Comparison of ENCODE assay signal across 8 mouse cellular contexts in the genomic region with DNA sequence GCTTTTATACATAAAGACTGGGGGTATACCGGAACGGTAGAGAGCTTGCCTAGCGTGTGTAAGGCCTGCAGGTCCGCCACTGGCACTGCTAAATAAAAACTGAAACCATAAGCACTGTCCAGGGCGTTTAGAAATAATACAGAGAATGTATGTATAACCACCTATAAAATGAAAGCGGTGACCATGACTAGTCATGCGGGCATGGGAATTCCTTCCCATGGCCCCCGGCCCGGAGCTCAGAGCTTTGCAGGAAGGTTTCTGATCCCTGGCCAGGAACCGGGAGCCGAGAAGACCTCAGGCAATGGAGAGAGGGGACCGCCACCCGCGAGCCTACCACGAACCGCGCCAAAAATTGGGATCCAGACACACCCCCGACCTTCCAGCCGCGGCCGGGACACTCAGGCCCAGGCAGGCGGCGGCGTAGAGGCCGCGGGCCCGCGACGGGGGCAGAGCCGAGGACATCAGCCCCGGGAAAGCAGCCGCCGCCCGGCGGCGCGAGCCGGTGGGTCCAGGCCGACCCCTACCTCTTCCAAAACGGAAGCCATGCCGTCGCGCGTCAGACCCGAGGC. TPM values are rescaled to one million over a fixed set of nuclear protein-coding genes. Genes with fewer than 3 reads are reported as not detected.
A peak's percentile ranks its signal among the peaks of the same experiment; 100 is the strongest.
DNase-seq lines count a peak whose midpoint lies in the region; ATAC-seq and TF ChIP-seq lines count a peak whose summit lies in the region.

No protein-coding gene starts in this region.

- no peak for TF ChIP-seq CTCF in Patski (IDR thresholded peaks at IDR 0.05)
- no peak for TF ChIP-seq CTCF in small intestine, adult 2 months (IDR thresholded peaks at IDR 0.05; ENCODE audit: extremely low read depth, insufficient read length, insufficient replicate concordance, low read depth, low read length)

- H3K4me2 ChIP-seq in kidney, embryonic 16.5 days (replicated peaks; ENCODE audit: low read depth, low read length): peak overlapping the region; percentile 82
- peak overlapping the region; percentile 74 for H3K4me2 ChIP-seq in embryonic facial prominence, embryonic 13.5 days
- H3K4me2 ChIP-seq in liver, embryonic 15.5 days: peak overlapping the region; percentile 82

- peak overlapping the region; percentile 88 for H3K9ac ChIP-seq in kidney, embryonic 16.5 days (replicated peaks; ENCODE audit: low read length)
- H3K9ac ChIP-seq in embryonic facial prominence, embryonic 13.5 days: peak overlapping the region; percentile 94
- peak overlapping the region; percentile 89 for H3K9ac ChIP-seq in liver, embryonic 15.5 days

- DNase-seq in kidney, adult 9 months: no peak
- no peak for DNase-seq in Patski (ENCODE audit: low read depth, low spot score)
- peak; percentile 70 for DNase-seq in heart, postnatal 4 days

- no peak for TF ChIP-seq POLR2A in small intestine, adult 2 months (IDR thresholded peaks at IDR 0.05; ENCODE audit: low read depth, low read length)

- H3K27ac ChIP-seq in kidney, embryonic 16.5 days (ENCODE audit: low read length): peak overlapping the region; percentile 91
- peak overlapping the region; percentile 99 for H3K27ac ChIP-seq in embryonic facial prominence, embryonic 13.5 days
- peak overlapping the region; percentile 94 for H3K27ac ChIP-seq in liver, embryonic 15.5 days (replicated peaks)
- H3K27ac ChIP-seq in small intestine, adult 2 months (ENCODE audit: insufficient read depth, low read depth, low read length): peak overlapping the region; percentile 75

- peaks cover 26% of the 10 kb centered on the region for H3K4me1 ChIP-seq in kidney, embryonic 16.5 days (ENCODE audit: insufficient read depth, low read length)
- peaks cover 17% of the 10 kb centered on the region for H3K4me1 ChIP-seq in embryonic facial prominence, embryonic 13.5 days
- H3K4me1 ChIP-seq in liver, embryonic 15.5 days (replicated peaks): peaks cover 31% of the 10 kb centered on the region
- H3K4me1 ChIP-seq in small intestine, adult 2 months (ENCODE audit: control insufficient read depth, insufficient read depth, insufficient read length, low read length): peaks cover 3% of the 10 kb centered on the region; the same call in 1 of the 2 replicates

- CTCF ChIA-PET in Patski (lab: Charles Lee): interaction anchor here (0.6 to 2.5 kb wide), 8 partner anchors 11 to 167 kb away, joined by 3 to 13 read pairs (median 4); no protein-coding TSS in a partner anchor

- H3K9me3 ChIP-seq in kidney, embryonic 16.5 days (ENCODE audit: low read length): no peaks in the 10 kb centered on the region
- H3K9me3 ChIP-seq in embryonic facial prominence, embryonic 13.5 days: no peaks in the 10 kb centered on the region
- H3K9me3 ChIP-seq in liver, embryonic 15.5 days (replicated peaks): no peaks in the 10 kb centered on the region

- under 1% methylated on average over 44 of the region's 45 CpGs for WGBS in kidney, embryonic 16.5 days
- WGBS in embryonic facial prominence, embryonic 13.5 days: under 1% methylated on average over 44 of the region's 45 CpGs
- under 1% methylated on average over 45 of the region's 45 CpGs for WGBS in liver, embryonic 15.5 days (ENCODE audit: insufficient replicate concordance)
- WGBS in small intestine, adult 2 months: under 1% methylated on average over 45 of the region's 45 CpGs

- in situ Hi-C loops in Patski (cut with MboI; ENCODE audit: low pct_unique_long_range_greater_than_20kb): no loop called here

- POLR2A ChIA-PET in Patski (lab: Charles Lee): interaction anchor here (0.5 to 1.2 kb wide), 3 partner anchors 10 to 165 kb away, joined by 3 to 5 read pairs (median 3); no protein-coding TSS in a partner anchor

- peak overlapping the region; percentile 70 for H3K4me3 ChIP-seq in kidney, embryonic 16.5 days (ENCODE audit: low read length)
- peak overlapping the region; percentile 67 for H3K4me3 ChIP-seq in embryonic facial prominence, embryonic 13.5 days
- H3K4me3 ChIP-seq in liver, embryonic 15.5 days (replicated peaks): peak overlapping the region; percentile 91
- H3K4me3 ChIP-seq in small intestine, adult 2 months (ENCODE audit: low read depth, low read length): peak overlapping the region; percentile 86

- no peaks in the 10 kb centered on the region for H3K27me3 ChIP-seq in kidney, embryonic 16.5 days (ENCODE audit: insufficient read depth, low read length)
- no peaks in the 10 kb centered on the region for H3K27me3 ChIP-seq in Patski
- no peaks in the 10 kb centered on the region for H3K27me3 ChIP-seq in embryonic facial prominence, embryonic 13.5 days
- H3K27me3 ChIP-seq in liver, embryonic 15.5 days: no peaks in the 10 kb centered on the region
- no peaks in the 10 kb centered on the region for H3K27me3 ChIP-seq in small intestine, adult 2 months (ENCODE audit: control insufficient read depth, insufficient read depth, low read length)

- ATAC-seq in kidney, embryonic 16.5 days (ENCODE audit: low FRiP score, low TSS enrichment): peak; percentile 76; the same call in 1 of the 2 replicates
- ATAC-seq in Patski: peak; percentile 29
- peak; percentile 65 for ATAC-seq in embryonic facial prominence, embryonic 13.5 days (ENCODE audit: insufficient number of reproducible peaks, insufficient read depth, low FRiP score, low TSS enrichment, low read depth)
- ATAC-seq in liver, embryonic 15.5 days (ENCODE audit: insufficient read depth): peak; percentile 59
- ATAC-seq in monocyte, adult 5-6 weeks (replicated peaks; ENCODE audit: insufficient number of reproducible peaks, low FRiP score, low TSS enrichment, poor library complexity, severe bottlenecking): no peak

- peaks cover 7% of the 10 kb centered on the region for H3K36me3 ChIP-seq in kidney, embryonic 16.5 days (ENCODE audit: insufficient read depth, low read length)
- peaks cover 8% of the 10 kb centered on the region for H3K36me3 ChIP-seq in embryonic facial prominence, embryonic 13.5 days
- H3K36me3 ChIP-seq in liver, embryonic 15.5 days (replicated peaks): peaks cover 8% of the 10 kb centered on the region
- H3K36me3 ChIP-seq in small intestine, adult 2 months (ENCODE audit: control insufficient read depth, insufficient read depth, low read length): peaks cover 7% of the 10 kb centered on the region

RNA-seq across cellular contexts. Expression of a gene that starts 0.5 kb away (rescaled TPM):
- polyA plus RNA-seq in kidney, embryonic 16.5 days (2015; fragmentation: Nextera tagmentation; extraction: Ambion mirVana): 203 and 213 TPM in 2 replicates
- polyA plus RNA-seq in Patski (2021): 136 TPM
- polyA plus RNA-seq in embryonic facial prominence, embryonic 13.5 days (2015; fragmentation: Nextera tagmentation; extraction: Ambion mirVana): 223 and 260 TPM in 2 replicates
- 10 to 100 TPM; 73.8 to 75.4 TPM for total RNA-seq in heart, postnatal 4 days (2021)
- polyA plus RNA-seq in liver, embryonic 15.5 days (2015; fragmentation: Nextera tagmentation; extraction: Ambion mirVana): 98.4 and 117 TPM in 2 replicates
- polyA plus RNA-seq in small intestine, adult 2 months (2012; rRNA removed): 0.53 and 1.4 TPM in 2 replicates
- total RNA-seq in monocyte, adult 5-6 weeks (2017): 79.7 to 95.6 TPM (median 94.3 TPM) in 3 replicates

RNA-seq across cellular contexts. Expression of a gene that starts 17.2 kb away (rescaled TPM):
- polyA plus RNA-seq in kidney, embryonic 16.5 days (2015; fragmentation: Nextera tagmentation; extraction: Ambion mirVana): 242 and 248 TPM in 2 replicates
- 97.8 TPM for polyA plus RNA-seq in Patski (2021)
- polyA plus RNA-seq in embryonic facial prominence, embryonic 13.5 days (2015; fragmentation: Nextera tagmentation; extraction: Ambion mirVana): 252 and 254 TPM in 2 replicates
- total RNA-seq in heart, postnatal 4 days (2021): 10 to 100 TPM; 84.0 to 85.2 TPM
- 145 and 174 TPM in 2 replicates for polyA plus RNA-seq in liver, embryonic 15.5 days (2015; fragmentation: Nextera tagmentation; extraction: Ambion mirVana)
- 10.7 and 11.2 TPM in 2 replicates for polyA plus RNA-seq in small intestine, adult 2 months (2012; rRNA removed)
- 38.5 to 89.8 TPM (median 78.3 TPM) in 3 replicates for total RNA-seq in monocyte, adult 5-6 weeks (2017)

RNA-seq across cellular contexts. Expression of a gene that starts 58.8 kb away (rescaled TPM):
- polyA plus RNA-seq in kidney, embryonic 16.5 days (2015; fragmentation: Nextera tagmentation; extraction: Ambion mirVana): 0.66 and 0.91 TPM in 2 replicates
- 0.03 TPM for polyA plus RNA-seq in Patski (2021)
- 7.8 and 14.1 TPM in 2 replicates for polyA plus RNA-seq in embryonic facial prominence, embryonic 13.5 days (2015; fragmentation: Nextera tagmentation; extraction: Ambion mirVana)
- total RNA-seq in heart, postnatal 4 days (2021): under 1 TPM; 0.07 to 0.09 TPM
- 0.07 and 0.10 TPM in 2 replicates for polyA plus RNA-seq in liver, embryonic 15.5 days (2015; fragmentation: Nextera tagmentation; extraction: Ambion mirVana)
- 0.22 and 0.25 TPM in 2 replicates for polyA plus RNA-seq in small intestine, adult 2 months (2012; rRNA removed)
- total RNA-seq in monocyte, adult 5-6 weeks (2017): not detected in 3 replicates

Comparison
In these comparisons a context has a peak if more than half of its experiments do, and no peak if none do; other contexts are left out.
1. RNA of a gene that starts 0.5 kb away (polyA plus RNA-seq): 223 to 260 TPM in embryonic facial prominence, embryonic 13.5 days, 203 to 213 TPM in kidney, embryonic 16.5 days, 136 TPM in Patski (single experiment) and 98.4 to 117 TPM in liver, embryonic 15.5 days; 0.53 to 1.4 TPM in small intestine, adult 2 months; every median in the first group is over 10 times any median in the second.
2. Peak in every context shown above with its lines, with median percentiles within 50 percentile points of each other: H3K27ac ChIP-seq, H3K4me2 ChIP-seq, H3K4me3 ChIP-seq and H3K9ac ChIP-seq.